Mouse (Mus musculus): ENCODE measurements around the gene Braf. TPM values are rescaled to one million over a fixed set of nuclear protein-coding genes. Genes with fewer than 3 reads are reported as not detected.

Braf gene
- polyA plus RNA-seq, 1 experiment from 2014 or later, result 11.4 TPM

DNA sequence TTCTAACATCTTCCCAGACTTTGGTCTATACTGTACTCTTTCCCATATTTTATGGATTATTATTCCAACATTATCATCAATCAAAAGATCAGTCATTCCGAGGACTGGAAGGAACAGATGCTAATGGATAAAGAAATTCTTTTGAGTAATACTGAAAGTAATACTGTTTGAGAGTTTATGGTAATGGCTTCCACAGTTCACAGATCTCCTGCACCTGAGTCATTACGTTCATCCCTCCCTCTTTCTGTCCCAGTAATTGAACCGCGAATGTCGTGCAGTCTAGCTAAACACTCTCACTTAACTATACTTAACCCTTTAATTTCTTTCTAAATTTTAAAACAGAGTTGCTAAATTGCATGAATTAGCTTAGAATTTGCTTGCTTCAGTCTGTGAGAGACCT is 43.5 kb downstream of the Braf start:
- no peak overlapping the region for H3K27ac ChIP-seq (ENCODE audit: low read depth, low read length)
- no peaks in the 10 kb centered on the region for H3K27me3 ChIP-seq (ENCODE audit: control insufficient read depth, insufficient read depth, low read length)
- H3K4me2 ChIP-seq, result no peak overlapping the region
- peaks cover under 1% of the 10 kb centered on the region; the same call in 1 of the 2 replicates for H3K9me3 ChIP-seq (replicated peaks; ENCODE audit: control insufficient read depth, low read length)
- H3K4me3 ChIP-seq (ENCODE audit: low read depth, low read length), result no peak overlapping the region
- no peak overlapping the region for H3K9ac ChIP-seq (ENCODE audit: low read depth, low read length)
- H3K4me1 ChIP-seq (ENCODE audit: control insufficient read depth, insufficient read depth, low read length), result peaks cover 6% of the 10 kb centered on the region; the same call in 1 of the 2 replicates
- WGBS (ENCODE audit: insufficient replicate concordance), result 79% methylated on average over 5 of the region's 5 CpGs
- peaks cover 6% of the 10 kb centered on the region for H3K36me3 ChIP-seq (ENCODE audit: control insufficient read depth, insufficient read depth, low read length)
- ATAC-seq (replicated peaks; ENCODE audit: insufficient number of reproducible peaks, low FRiP score, low TSS enrichment), result no peak

GRCm38 (mm10) chr6:39680524-39680923 is 44.7 kb downstream of the Braf start:
- no peak overlapping the region for H3K9ac ChIP-seq (ENCODE audit: low read depth, low read length)
- H3K4me3 ChIP-seq (ENCODE audit: low read depth, low read length), result no peak overlapping the region
- WGBS (ENCODE audit: insufficient replicate concordance), result 26% methylated on average over 4 of the region's 4 CpGs

DNA sequence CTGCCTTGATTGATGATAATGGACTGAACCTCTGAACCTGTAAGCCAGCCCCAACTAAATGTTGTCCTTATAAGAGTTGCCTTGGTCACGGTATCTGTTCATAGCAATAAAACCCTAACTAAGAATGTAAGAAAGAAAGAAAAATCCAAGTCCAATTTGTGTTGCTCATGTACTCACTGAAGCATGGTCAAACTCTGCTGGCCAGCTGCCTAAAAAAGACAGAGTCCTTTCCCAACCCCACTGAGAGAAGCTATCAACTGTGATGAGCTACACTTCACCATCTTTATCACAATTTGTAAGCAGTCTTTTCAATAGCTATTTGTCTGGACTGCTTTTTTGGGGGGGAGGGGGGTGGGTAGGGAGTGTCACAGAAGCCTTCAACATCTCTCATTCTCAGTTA is 47.0 kb downstream of the Braf start:
- H3K4me2 ChIP-seq, result no peak overlapping the region
- no peak overlapping the region for H3K27ac ChIP-seq (ENCODE audit: low read depth, low read length)
- H3K9me3 ChIP-seq (replicated peaks; ENCODE audit: control insufficient read depth, low read length), result peaks cover 4% of the 10 kb centered on the region; the same call in 1 of the 2 replicates
- H3K9ac ChIP-seq (ENCODE audit: low read depth, low read length), result no peak overlapping the region
- H3K36me3 ChIP-seq (ENCODE audit: control insufficient read depth, insufficient read depth, low read length), result peaks cover 12% of the 10 kb centered on the region
- 97% methylated on average over 1 of the region's 1 CpGs for WGBS (ENCODE audit: insufficient replicate concordance)
- H3K4me1 ChIP-seq (ENCODE audit: control insufficient read depth, insufficient read depth, low read length), result peaks cover 6% of the 10 kb centered on the region; the same call in 1 of the 2 replicates
- H3K27me3 ChIP-seq (ENCODE audit: control insufficient read depth, insufficient read depth, low read length), result no peaks in the 10 kb centered on the region
- no peak for ATAC-seq (replicated peaks; ENCODE audit: insufficient number of reproducible peaks, low FRiP score, low TSS enrichment)
- no peak overlapping the region for H3K4me3 ChIP-seq (ENCODE audit: low read depth, low read length)

More at GRCm38 (mm10) chr6:39680524-39680923, 44.7 kb downstream of the Braf start:
- Histone ChIP-seq H3K27me3 (ENCODE audit: control insufficient read depth, insufficient read depth, low read length) (no peaks in the 10 kb centered on the region), H3K36me3 (ENCODE audit: control insufficient read depth, insufficient read depth, low read length) (peaks cover 10% of the 10 kb centered on the region), H3K4me1 (ENCODE audit: control insufficient read depth, insufficient read depth, low read length) (peaks cover 6% of the 10 kb centered on the region; the same call in 1 of the 2 replicates), H3K27ac (ENCODE audit: low read depth, low read length) (no peak overlapping the region), H3K9me3 (replicated peaks; ENCODE audit: control insufficient read depth, low read length) (peaks cover 4% of the 10 kb centered on the region; the same call in 1 of the 2 replicates), H3K4me2 (no peak overlapping the region)
- ATAC-seq (replicated peaks; ENCODE audit: insufficient number of reproducible peaks, low FRiP score, low TSS enrichment), result no peak

DNA sequence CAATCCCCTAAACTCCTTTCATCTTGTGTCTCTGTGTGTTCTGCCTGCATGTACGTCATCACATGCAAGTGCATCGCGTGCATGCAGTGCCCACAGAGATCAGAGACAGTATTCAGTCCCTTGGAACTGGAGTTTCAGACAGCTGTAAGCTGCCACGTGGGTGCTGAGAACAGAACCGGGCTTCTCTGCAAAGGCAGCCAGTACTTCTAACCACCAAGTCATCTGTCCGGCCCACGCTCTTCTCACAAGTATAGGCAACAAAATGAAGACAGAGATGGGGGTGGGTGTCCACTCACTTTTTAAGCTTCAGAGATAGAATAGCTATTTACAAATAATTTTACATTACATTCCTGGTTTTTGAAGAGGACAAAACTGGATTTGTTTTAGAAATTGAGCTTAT is 50.2 kb downstream of the Braf start:
- Histone ChIP-seq H3K27ac (ENCODE audit: low read depth, low read length) (no peak overlapping the region), H3K4me3 (ENCODE audit: low read depth, low read length) (no peak overlapping the region), H3K36me3 (ENCODE audit: control insufficient read depth, insufficient read depth, low read length) (peaks cover 17% of the 10 kb centered on the region), H3K9me3 (replicated peaks; ENCODE audit: control insufficient read depth, low read length) (peaks cover 4% of the 10 kb centered on the region; the same call in 1 of the 2 replicates), H3K9ac (ENCODE audit: low read depth, low read length) (no peak overlapping the region), H3K27me3 (ENCODE audit: control insufficient read depth, insufficient read depth, low read length) (no peaks in the 10 kb centered on the region), H3K4me2 (no peak overlapping the region), H3K4me1 (ENCODE audit: control insufficient read depth, insufficient read depth, low read length) (peaks cover under 1% of the 10 kb centered on the region; the same call in 1 of the 2 replicates)
- ATAC-seq (replicated peaks; ENCODE audit: insufficient number of reproducible peaks, low FRiP score, low TSS enrichment), result no peak
- WGBS (ENCODE audit: insufficient replicate concordance), result 88% methylated on average over 7 of the region's 7 CpGs

GRCm38 (mm10) chr6:39611296-39611695 is 114.0 kb downstream of the Braf start:
- no peak overlapping the region for H3K4me3 ChIP-seq (ENCODE audit: low read depth, low read length)
- no peak overlapping the region for H3K9ac ChIP-seq (ENCODE audit: low read depth, low read length)
- H3K27me3 ChIP-seq (ENCODE audit: control insufficient read depth, insufficient read depth, low read length), result no peaks in the 10 kb centered on the region
- H3K4me2 ChIP-seq, result no peak overlapping the region
- 92% methylated on average over 2 of the region's 2 CpGs for WGBS (ENCODE audit: insufficient replicate concordance)
- peaks cover 5% of the 10 kb centered on the region; the same call in 1 of the 2 replicates for H3K36me3 ChIP-seq (ENCODE audit: control insufficient read depth, insufficient read depth, low read length)
- H3K4me1 ChIP-seq (ENCODE audit: control insufficient read depth, insufficient read depth, low read length), result peaks cover 6% of the 10 kb centered on the region
- ATAC-seq (replicated peaks; ENCODE audit: insufficient number of reproducible peaks, low FRiP score, low TSS enrichment), result no peak
- no peaks in the 10 kb centered on the region for H3K9me3 ChIP-seq (replicated peaks; ENCODE audit: control insufficient read depth, low read length)
- no peak overlapping the region for H3K27ac ChIP-seq (ENCODE audit: low read depth, low read length)

DNA sequence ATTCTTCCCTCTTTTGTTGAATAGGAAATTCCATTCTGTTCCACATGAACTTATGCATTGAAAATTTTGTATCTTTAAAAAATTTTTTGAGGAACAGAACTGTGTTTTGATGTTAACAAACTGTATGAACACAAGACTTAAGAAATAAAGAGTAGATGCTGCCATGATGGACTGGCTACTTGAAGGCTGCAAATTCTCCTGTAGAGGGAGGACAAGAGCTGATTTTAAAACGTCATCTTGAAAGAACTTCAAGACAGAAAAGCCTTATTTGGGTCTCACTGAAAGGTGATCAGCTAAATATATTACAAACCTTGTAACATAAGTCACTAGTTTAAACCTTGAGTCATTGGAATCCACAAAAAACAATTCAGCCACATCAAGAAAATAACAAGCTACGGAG is 115.1 kb downstream of the Braf start:
- Histone ChIP-seq H3K4me3 (ENCODE audit: low read depth, low read length) (no peak overlapping the region), H3K4me2 (no peak overlapping the region), H3K9me3 (replicated peaks; ENCODE audit: control insufficient read depth, low read length) (no peaks in the 10 kb centered on the region), H3K27me3 (ENCODE audit: control insufficient read depth, insufficient read depth, low read length) (no peaks in the 10 kb centered on the region), H3K36me3 (ENCODE audit: control insufficient read depth, insufficient read depth, low read length) (peaks cover 5% of the 10 kb centered on the region; the same call in 1 of the 2 replicates), H3K9ac (ENCODE audit: low read depth, low read length) (no peak overlapping the region), H3K27ac (ENCODE audit: low read depth, low read length) (no peak overlapping the region), H3K4me1 (ENCODE audit: control insufficient read depth, insufficient read depth, low read length) (peaks cover 9% of the 10 kb centered on the region)
- WGBS (ENCODE audit: insufficient replicate concordance), result 76% methylated on average over 2 of the region's 2 CpGs
- ATAC-seq (replicated peaks; ENCODE audit: insufficient number of reproducible peaks, low FRiP score, low TSS enrichment), result no peak

- 52% methylated on average over 5 of the region's 5 CpGs for WGBS (ENCODE audit: insufficient replicate concordance)
- peaks cover 5% of the 10 kb centered on the region; the same call in 1 of the 2 replicates for H3K36me3 ChIP-seq (ENCODE audit: control insufficient read depth, insufficient read depth, low read length)
- no peak for ATAC-seq (replicated peaks; ENCODE audit: insufficient number of reproducible peaks, low FRiP score, low TSS enrichment)
- no peak overlapping the region for H3K4me2 ChIP-seq
- H3K9ac ChIP-seq (ENCODE audit: low read depth, low read length), result no peak overlapping the region
- no peaks in the 10 kb centered on the region for H3K27me3 ChIP-seq (ENCODE audit: control insufficient read depth, insufficient read depth, low read length)
- H3K9me3 ChIP-seq (replicated peaks; ENCODE audit: control insufficient read depth, low read length), result no peaks in the 10 kb centered on the region
- no peak overlapping the region for H3K4me3 ChIP-seq (ENCODE audit: low read depth, low read length)
- H3K27ac ChIP-seq (ENCODE audit: low read depth, low read length), result no peak overlapping the region
- peaks cover 9% of the 10 kb centered on the region for H3K4me1 ChIP-seq (ENCODE audit: control insufficient read depth, insufficient read depth, low read length)
These were observed 117.9 kb downstream of the Braf start for GRCm38 (mm10) chr6:39607365-39607764.

DNA sequence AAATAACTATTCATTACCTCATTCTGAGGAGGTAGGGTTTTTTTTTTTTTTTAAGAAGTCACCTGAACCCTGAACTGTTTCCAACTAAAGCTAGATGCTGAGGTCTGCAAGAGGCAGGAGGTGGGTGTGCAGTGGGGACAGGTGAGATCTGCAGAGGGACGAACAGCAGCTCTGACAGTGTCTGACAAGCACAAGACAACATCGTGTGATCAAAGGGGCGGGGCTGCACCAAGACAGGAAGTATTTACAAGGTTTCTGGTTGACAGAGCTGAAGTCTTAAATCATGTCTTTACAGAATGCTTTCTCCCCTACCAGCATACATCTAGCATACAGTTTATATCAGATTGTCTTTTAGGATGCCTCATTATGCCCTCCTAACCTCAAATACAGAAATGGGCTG is 118.4 kb downstream of the Braf start:
- Histone ChIP-seq H3K4me3 (ENCODE audit: low read depth, low read length) (no peak overlapping the region), H3K9me3 (replicated peaks; ENCODE audit: control insufficient read depth, low read length) (no peaks in the 10 kb centered on the region), H3K4me1 (ENCODE audit: control insufficient read depth, insufficient read depth, low read length) (peaks cover 9% of the 10 kb centered on the region), H3K9ac (ENCODE audit: low read depth, low read length) (no peak overlapping the region), H3K27me3 (ENCODE audit: control insufficient read depth, insufficient read depth, low read length) (no peaks in the 10 kb centered on the region), H3K36me3 (ENCODE audit: control insufficient read depth, insufficient read depth, low read length) (peaks cover 5% of the 10 kb centered on the region; the same call in 1 of the 2 replicates), H3K27ac (ENCODE audit: low read depth, low read length) (no peak overlapping the region), H3K4me2 (no peak overlapping the region)
- WGBS (ENCODE audit: insufficient replicate concordance), result 64% methylated on average over 3 of the region's 3 CpGs
- ATAC-seq (replicated peaks; ENCODE audit: insufficient number of reproducible peaks, low FRiP score, low TSS enrichment), result no peak

- no peak overlapping the region for H3K27ac ChIP-seq (ENCODE audit: low read depth, low read length)
- H3K4me1 ChIP-seq (ENCODE audit: control insufficient read depth, insufficient read depth, low read length), result peaks cover 9% of the 10 kb centered on the region
- no peak overlapping the region for H3K9ac ChIP-seq (ENCODE audit: low read depth, low read length)
- H3K36me3 ChIP-seq (ENCODE audit: control insufficient read depth, insufficient read depth, low read length), result peaks cover 5% of the 10 kb centered on the region; the same call in 1 of the 2 replicates
- 64% methylated on average over 6 of the region's 6 CpGs for WGBS (ENCODE audit: insufficient replicate concordance)
- no peak for ATAC-seq (replicated peaks; ENCODE audit: insufficient number of reproducible peaks, low FRiP score, low TSS enrichment)
- H3K4me2 ChIP-seq, result no peak overlapping the region
- H3K27me3 ChIP-seq (ENCODE audit: control insufficient read depth, insufficient read depth, low read length), result no peaks in the 10 kb centered on the region
- no peaks in the 10 kb centered on the region for H3K9me3 ChIP-seq (replicated peaks; ENCODE audit: control insufficient read depth, low read length)
- no peak overlapping the region for H3K4me3 ChIP-seq (ENCODE audit: low read depth, low read length)
These were observed 119.2 kb downstream of the Braf start for GRCm38 (mm10) chr6:39606056-39606455.

Data from heart, embryonic 11.5 days (tissue).